Mouse (Mus musculus) ovary, postnatal 36 days (tissue): ENCODE measurements around the gene Taar1.

Source experiments
- DNase-seq: peaks from one replicate; pipeline ENCODE4 v3.0.0; 2022; ENCODE audit warnings: low spot score, mixed read lengths

The Taar1 gene

DNA sequence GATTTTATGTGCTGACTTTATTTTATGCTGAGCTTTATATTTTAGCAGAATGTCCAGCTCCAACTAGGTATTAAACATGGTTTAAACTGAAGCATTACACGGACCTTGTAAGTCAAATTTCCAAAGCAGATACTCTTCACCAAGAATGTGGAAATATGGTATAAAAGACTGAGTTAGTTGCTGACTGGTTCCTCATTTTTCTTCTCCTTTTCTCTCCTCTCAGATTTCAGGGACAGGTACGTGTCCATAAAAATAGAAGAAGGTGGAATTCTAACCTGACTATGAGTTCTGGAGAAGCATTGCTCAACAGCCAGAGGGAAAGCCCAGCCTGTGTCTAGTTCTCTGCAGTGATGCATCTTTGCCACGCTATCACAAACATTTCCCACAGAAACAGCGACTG lies at the start of gene Taar1:
Gene Taar1, plus strand, starts transcription at position 301 of the 400 bp plus-strand sequence.
- no peak for DNase-seq

DNA sequence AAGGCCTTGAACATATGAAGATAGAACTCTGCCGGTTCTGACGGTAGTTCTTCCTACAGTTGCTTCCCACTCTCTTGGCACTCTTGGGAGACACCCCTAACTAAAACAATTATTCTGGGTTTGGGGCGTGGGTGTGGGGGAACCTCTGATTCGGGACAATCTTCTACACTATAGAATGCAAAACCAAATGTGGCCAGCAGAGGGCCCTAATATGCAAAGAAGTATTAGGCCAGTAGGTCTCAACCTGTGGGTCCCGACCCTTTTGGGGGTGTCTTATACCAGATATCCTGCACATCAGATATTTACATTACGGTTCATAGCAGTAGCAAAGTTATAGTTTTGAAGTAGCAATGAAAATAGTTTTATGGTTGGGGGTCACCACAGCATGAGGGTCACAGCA lies 39.5 kb upstream of the Taar1 start:
- DNase-seq = no peak

DNA sequence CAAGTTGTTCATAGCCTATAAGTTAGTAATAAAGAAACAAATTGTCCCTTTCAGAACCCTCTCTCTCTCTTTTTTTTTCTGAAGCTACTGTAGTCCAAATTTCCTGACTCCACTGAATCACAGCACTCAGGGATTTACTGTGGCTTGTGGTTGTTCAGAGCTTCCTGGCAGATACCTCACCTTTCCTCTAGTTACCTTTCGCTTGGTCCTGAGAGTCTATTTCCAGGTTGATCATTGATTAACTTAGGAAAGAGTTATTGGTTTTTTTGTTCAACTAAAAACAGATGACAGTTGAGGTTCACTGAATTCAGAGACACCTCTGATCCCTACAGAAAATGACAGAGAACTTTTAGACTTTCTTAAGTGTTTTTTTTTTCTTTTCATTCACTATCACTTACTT lies 35.2 kb upstream of the Taar1 start:
- no peak for DNase-seq

DNA sequence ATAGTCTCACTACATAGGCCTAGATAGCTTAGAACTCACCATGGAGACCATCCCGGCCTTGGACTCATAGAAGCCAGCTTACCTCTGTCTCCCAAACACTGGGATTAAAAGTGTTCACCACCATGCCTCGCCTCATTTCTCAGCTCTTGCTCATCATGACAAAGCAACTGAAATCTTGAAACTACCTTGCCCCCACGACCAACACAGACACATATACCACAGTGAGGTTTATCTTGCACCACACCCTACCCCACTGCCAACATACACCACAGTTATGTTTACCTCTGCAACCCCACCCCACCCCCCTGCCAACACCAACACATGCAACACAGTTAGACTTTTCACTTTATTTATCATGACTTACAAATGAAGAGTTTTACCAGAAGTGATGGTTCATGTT lies 34.1 kb upstream of the Taar1 start:
- DNase-seq = no peak

DNA sequence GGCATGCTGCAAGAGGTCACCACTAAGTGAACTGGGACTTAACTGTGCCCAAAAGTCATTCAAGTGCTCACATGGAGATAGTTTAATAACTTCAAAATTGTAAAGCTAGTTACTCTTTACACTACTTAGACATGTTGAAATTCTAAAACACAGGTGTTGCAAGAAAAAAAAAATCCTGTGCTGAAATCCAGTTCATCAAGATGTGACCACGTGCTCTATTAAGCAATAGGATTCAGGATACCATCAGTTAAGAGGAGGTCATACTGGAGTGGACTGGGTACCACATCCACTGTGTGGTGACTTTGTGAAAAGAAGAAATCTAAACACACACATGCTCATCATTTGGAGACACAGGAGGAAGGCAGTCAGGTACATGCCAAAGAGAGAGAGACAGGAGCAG lies 27.2 kb upstream of the Taar1 start:
- no peak for DNase-seq

DNA sequence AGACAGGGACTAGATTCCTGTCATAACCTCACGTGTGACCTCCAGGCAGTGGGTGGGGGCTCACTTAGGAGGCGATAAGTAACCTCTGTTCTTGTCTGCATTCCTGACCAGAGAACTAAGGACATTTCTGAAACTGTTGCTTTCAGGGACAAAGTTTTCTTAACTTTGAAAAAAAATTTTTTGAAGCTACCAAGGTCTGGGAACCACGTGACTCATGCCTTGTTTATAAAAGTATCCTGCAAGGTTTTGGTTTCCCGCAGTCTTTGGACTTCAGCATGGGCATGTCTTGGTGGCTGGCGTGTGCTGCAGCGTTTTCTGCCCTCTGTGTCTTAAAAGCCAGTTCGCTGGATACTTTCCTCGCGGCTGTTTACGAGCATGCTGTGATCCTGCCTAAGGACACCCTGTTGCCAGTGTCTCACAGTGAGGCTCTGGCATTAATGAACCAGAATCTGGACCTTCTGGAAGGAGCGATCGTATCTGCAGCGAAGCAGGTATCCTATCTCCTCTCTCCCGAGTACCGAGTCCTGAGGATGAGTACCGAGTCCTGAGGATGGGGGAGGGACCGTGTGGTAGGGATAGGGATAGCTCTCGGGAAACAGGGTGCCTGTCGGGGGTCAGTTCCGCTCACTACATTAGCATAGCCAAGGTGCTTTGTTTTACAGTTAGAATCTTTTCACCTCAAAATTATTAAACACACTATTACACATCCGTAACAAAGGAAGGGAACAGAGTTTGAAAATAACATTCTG lies 25.4 kb upstream of the Taar1 start, which contains the start of gene Vnn1:
Gene Vnn1, plus strand, starts transcription at position 88 of the 749 bp plus-strand sequence.
- DNase-seq = peak; percentile 44

DNA sequence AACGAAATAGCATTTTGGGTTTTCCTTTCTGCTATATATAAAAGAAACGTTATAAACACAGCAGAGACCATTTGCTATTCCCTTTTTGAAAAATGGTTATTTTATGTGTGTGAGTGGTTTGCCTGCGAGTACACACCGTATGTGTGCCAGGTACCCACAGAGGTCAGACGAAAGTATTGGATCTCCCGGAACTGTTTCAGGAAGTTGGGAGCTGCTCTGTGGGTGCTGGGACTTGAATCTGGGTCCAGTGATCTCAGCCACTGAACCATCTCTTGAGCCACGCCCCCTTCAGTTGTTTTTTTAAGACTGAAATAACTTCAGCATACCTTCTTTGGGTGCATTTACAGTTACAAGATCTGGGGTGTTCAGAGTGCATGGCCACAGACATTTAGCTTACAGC lies 24.8 kb upstream of the Taar1 start:
- DNase-seq = no peak

DNA sequence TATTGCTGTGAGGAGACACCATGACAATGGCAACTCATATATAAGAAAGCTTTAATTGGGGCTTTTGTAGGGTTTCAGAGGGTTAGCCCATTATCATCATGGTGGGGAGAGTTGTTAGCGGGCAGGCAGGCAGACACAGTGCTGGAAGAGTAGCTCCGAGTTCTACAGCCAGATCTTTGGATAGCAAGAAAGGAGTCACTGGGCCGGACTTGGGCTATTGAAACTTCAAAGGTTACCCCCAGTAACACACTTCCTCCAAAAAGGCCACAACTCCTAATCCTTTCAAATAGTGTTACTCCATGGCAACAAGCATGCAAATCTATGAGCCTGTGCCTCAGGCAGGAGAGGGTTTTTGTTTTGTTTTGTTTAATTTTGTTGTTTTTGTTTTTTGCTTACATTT lies 19.0 kb upstream of the Taar1 start:
- DNase-seq = no peak

DNA sequence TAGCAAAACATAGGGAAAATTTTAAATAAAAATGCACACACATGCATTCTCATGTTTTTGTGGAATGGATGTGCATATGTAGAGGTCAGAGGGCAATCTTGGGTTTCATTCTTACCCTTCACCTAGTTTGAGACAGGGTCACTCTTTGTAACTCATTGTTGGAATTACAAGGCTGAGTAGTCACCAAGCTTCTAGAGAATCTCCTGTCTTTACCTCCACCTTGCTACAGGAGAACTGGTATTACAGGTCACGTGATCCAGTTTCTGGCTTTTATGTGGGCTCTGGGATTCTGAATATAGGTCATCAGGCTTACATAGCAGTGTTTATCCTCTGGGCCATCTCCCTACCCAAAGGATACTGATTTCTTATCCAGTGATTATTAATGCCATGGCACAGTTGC lies 14.5 kb upstream of the Taar1 start:
- DNase-seq = no peak

DNA sequence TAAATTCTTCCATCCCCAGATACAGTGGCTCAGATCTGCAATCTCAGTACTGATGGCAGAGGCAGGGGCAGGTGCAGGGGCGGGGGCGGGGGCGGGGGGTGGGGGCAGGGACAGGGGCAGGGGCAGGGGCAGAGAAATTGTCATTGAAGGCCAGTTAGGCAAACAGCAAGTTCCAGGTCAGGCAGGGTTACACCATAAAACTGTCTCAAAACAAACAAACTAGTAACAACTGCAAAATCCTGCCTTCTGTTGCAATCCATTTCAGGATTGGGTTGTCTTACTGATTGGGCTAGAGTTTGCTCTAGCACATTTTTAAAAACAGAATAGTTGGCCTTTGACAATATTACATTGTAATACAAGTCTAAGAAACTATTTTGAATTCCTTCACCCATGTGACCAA lies 2.3 kb downstream of the Taar1 start:
- DNase-seq = no peak

DNA sequence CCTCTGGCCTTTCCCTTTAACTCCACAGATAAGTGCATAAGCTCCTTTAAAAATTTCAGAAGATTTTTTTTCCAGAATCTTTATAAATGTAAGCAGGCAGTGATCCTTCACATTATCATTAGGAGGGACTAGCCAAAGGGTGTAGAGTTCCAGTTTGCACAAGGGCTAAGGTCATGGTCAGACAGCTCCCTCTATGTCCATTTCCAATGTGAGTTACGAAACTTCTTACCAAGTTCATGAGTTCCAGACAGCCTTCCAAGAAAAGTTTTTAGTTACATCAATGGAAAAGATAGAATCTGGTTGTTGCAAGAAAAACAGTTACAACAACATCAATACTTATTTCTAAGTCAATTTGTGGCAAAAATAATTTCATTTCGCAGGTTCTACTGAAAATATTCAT lies 3.8 kb downstream of the Taar1 start:
- no peak for DNase-seq

DNA sequence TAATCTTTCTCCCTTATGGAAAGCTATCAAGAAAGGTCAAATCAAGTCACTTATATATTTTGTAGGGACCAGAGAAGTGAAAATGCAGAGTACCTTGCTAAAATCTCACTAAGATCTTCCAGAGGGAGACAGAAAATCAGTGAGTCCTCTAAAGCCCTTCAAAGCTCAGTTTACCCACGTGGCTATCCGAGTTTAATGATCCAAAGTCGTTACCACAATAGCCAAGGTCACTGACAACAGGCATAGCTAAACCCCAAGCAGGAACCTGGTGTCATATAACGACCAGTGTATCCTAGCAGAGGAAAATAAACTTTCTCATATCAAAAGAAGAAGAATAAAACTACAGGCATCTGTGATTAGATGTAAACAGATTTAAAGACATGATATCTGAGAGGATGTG lies 17.5 kb downstream of the Taar1 start:
- DNase-seq = no peak

DNA sequence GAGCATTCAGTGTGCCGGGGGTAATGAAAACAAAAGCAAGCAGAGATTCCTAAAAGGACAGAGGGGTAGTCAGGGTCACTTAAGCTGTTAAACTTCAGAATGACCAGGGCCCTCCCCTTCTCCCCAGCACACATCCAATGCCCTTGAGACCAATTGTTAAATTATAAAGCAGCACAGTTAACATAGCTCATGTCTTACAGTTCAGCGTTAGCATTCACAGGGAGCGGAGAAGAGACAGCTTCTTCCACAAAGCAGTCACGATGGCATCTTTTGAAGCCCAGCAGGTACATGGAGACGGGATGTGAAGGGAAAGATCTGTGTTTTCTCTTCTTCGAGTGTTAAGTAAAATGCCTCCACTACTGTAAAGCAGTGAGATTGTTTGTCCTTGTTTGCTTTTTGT lies 18.2 kb downstream of the Taar1 start, which contains the start of gene Taar2:
Gene Taar2, plus strand, starts transcription at position 261 of the 400 bp plus-strand sequence.
- no peak for DNase-seq

DNA sequence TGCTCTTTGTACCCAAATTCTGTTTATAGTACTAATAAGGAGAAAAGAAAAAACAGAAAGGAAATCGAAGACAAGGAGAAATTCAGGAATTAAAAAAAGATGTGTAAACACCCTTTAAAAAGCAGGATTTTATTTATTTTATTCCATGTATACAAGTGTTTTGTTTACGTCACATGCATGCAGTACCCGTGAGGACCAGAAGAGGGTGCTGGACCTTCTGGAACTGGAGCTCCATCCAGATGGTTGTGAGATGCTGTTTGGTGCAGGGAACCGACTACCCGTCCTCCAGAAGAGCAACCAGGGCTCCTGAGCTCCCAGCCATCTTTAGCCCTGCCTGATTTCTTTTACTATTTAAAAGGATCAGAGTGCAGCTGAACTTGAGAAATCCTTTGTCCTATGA lies 22.3 kb downstream of the Taar1 start:
- DNase-seq = no peak

DNA sequence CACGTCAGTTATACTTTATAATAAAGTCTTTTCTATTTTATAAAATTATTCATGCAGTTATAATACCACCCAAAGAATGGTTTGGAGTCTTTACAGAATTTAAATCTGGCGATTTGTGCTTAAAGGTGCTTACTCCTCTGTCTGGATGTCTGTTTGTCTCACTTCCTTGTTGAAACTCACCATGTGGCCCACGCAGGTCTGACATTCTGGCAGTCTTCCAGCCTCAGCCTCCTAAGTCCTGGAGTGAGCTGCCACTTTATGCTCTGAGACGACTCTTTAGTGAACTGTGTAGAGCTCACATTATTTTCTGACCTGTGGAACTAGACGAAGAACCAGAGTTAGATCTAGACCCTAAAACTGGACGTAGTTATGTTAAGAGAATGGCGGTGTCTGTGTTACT lies 27.9 kb downstream of the Taar1 start:
- DNase-seq = no peak

DNA sequence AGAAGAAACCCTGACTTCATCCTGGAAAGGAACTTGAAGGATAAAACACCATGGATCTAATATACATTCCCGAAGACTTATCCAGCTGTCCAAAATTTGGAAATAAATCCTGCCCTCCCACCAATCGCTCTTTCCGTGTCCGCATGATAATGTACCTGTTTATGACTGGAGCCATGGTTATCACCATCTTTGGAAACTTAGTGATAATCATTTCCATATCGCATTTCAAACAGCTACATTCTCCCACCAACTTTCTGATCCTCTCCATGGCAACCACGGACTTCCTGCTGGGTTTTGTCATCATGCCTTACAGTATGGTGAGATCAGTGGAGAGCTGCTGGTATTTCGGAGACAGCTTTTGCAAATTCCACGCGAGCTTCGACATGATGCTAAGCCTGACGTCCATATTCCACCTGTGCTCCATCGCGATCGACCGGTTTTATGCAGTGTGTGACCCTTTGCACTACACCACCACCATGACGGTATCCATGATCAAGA lies 29.4 kb downstream of the Taar1 start, which contains the start of gene Taar3:
Gene Taar3, plus strand, starts transcription at position 51 of the 498 bp plus-strand sequence.
- no peak for DNase-seq

DNA sequence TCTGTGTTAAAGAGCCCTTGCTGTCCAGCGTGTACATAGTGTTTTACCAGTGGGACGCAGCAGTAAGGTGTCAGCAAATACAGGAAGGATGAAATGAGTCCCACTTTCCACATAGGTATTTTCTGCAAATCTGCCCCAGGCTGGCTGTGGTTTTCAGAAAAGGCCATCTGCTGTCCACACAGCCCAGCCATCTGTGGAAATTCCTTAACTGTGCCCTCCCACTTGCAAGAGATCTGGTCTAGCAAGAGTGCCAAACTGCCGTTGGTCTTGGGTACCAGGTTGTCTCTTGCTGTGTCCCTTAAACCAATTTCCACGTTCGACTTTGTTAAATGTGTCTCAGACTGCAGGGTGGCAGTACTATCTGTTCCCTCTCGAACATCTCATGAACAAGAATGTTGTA lies 31.6 kb downstream of the Taar1 start:
- no peak for DNase-seq

DNA sequence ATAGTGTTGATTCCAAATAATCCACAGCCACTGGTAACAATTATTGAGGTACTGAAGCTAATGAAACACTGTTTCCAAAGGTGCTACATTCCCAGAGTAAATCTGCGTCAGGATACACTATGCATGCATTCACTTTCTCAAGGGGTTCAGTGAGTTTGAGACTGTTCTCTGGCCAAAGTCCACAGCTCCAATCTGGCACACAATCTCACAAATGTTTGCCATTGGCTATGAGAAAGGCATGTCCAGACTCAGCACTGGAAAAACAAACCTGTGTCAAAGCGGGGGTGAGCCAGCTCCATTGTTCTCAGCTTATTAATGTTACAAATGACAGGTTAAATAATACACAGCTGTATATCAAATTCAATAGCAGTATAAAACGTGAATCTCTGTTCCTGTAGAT lies 38.9 kb downstream of the Taar1 start:
- DNase-seq = no peak

DNA sequence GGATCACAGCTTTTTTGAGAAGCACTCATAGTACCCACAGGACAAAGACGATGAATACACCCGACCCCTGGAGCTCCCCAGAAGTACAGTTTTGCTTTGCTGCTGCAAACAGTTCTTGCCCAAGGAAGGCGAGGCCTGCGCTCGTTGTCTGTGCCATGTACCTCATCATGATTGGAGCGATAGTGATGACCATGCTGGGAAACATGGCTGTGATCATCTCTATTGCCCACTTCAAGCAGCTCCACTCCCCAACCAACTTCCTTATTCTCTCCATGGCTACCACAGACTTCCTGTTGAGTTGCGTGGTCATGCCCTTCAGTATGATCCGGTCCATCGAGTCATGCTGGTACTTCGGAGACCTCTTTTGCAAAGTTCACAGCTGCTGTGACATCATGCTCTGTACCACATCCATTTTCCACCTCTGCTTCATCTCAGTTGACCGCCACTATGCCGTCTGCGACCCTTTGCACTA lies 40.3 kb downstream of the Taar1 start, which contains the start of gene Taar4:
Gene Taar4, plus strand, starts transcription at position 51 of the 472 bp plus-strand sequence.
- no peak for DNase-seq

DNA sequence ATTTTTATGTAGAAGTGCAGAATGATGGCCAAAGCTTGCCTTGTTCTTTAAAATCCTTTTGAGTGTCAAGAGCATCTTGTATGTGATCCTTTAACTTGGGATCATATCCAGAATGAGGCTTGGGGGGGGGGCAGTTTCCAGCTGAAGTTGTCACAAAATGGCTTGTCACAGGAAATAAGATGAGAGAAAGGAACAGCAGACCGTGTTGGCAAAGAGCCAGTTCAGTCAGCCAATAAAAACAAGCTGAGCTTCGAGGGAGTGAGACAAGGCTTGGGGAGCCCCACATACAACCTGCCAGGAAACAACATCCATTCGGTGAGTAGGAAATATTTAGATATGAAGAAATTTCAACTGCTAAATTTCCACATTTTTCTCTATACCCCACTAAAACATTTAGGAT lies 43.3 kb downstream of the Taar1 start:
- no peak for DNase-seq

DNA sequence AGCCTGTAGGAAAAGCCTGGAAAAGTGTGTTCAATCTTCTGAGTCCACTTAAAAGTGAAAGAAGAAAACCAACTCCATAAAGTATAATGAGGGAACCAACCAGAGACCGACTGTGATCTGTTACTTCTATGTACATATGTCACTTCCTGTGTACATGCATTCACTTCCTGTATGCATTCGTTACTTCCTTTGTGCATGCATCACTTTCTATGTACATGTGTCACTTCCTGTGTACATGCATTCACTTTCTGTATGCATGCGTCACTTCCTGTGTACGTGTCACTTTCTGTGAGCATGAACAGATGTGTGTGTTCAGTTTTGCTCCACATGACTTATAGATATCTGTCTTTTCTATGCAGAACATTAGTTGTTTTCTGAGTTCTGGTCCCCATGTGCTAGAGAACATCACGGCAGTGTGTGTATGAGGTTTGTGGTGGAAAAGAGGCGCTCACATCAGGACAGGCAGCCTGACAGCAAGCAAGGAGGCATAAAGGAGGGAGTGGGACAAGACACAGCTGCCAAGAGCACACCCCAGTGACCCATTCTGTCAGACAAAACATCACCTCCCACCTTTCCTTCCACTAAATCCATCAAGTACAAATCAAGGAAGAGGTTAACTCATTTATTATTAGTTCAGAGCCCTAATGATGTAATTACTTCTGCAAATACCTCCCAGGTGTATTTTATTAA lies 44.9 kb downstream of the Taar1 start:
- DNase-seq = no peak

DNA sequence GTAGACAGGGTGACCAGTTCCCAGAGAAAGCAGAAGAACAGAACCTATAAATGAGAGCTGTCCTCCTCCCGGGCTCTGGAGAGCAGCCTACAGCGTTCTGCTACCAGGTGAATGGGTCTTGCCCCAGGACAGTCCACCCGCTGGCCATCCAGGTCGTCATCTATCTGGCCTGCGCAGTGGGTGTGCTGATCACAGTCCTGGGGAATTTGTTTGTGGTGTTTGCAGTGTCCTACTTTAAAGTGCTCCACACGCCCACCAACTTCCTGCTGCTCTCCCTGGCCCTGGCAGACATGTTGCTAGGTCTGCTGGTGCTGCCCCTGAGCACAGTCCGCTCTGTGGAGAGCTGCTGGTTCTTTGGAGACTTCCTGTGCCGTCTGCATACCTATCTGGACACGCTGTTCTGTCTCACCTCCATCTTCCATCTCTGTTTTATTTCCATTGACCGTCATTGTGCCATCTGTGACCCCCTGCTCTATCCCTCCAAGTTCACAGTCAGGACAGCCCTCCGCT lies 50.6 kb downstream of the Taar1 start, which contains the start of gene Taar5:
Gene Taar5, plus strand, starts transcription at position 51 of the 510 bp plus-strand sequence.
- DNase-seq = no peak
